Mouse (Mus musculus) liver, postnatal 0 days (tissue): ENCODE data around the gene Mapk10.

ENCODE experiments used
- CTCF ChIP-seq: sonication (generic); IDR thresholded peaks from 2 replicates; pipeline ENCODE4 v1.5.1; 2016; ENCODE audit warnings: antibody characterized with exemption, low read depth
- EP300 ChIP-seq: IDR thresholded peaks from 2 replicates; pipeline ENCODE4 v1.6.1; 2016; ENCODE audit warnings: antibody characterized with exemption, low read depth, mild to moderate bottlenecking

DNA sequence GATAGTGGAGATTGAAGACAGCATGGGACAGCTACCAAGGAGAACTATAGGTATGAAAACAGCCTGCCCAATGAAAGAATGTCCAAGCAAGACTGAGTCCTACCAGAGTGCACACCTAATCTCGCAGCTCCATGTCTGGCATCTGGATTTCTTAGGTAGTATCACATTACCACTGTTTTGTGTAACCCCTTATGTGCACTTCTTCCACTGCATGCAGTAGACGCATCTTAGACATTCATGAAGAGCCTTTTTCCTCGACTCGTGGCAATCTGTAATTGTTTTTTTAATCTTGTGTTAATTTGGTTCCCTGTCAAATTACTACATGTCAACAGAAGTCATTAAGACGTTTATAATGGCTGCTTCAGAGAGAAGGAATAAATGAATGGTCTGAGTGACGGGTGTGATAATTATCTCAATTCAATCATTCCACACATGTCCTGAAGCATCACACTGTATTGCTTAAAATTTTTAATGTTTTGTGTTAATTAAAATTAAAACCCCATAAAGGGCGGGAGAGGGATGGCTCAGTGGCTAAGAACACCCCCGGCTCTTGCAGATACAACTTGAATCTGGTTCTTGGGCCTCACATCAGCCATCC is 160.7 kb downstream of the Mapk10 start:
- no peak for TF ChIP-seq CTCF
- no peak for TF ChIP-seq EP300
